Mouse (Mus musculus) gastrocnemius, adult 18-20 months (tissue): Measurements from ENCODE around the gene Prrc2c. TPM values are rescaled to one million over a fixed set of nuclear protein-coding genes. Genes with fewer than 3 reads are reported as not detected.
"Not testable (repeated sequence)": the region's sequence is repeated elsewhere in the genome, so short reads cannot be mapped to it uniquely, and the experiment has no call there.

ENCODE experiments used
- DNase-seq: peaks from one replicate; pipeline ENCODE4 v3.0.0; 2021; ENCODE audit warnings: low spot score
- total RNA-seq, 2 experiments: library from RNA; stranded (reverse); gene quantifications; 2 replicates each; pipeline ENCODE4 v1.2.3; 2021

The Prrc2c gene
- total RNA-seq, 2 experiments from 2014 or later = 42.1 to 48.9 TPM

DNA sequence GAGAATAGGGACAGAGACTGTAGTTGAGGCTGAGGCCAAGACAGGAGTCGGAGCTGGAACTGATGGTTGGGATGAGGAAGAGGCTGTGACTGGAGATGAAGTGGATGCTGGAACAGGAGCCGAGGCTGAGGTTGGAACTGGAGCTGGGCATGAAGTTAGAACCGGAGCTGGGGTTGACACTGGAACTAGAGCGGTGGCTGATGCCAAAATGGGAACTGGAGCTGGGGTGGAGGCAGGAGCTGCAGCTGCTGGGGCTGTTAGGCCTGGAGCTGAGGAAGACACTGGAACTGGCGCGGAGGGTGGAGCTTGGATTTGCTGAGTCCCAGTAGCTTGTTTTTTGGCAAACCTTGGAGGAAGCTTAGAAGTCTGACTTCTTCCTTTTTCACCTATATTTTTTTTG, 42.5 kb downstream of the Prrc2c start:
- DNase-seq = peak; percentile 38

DNA sequence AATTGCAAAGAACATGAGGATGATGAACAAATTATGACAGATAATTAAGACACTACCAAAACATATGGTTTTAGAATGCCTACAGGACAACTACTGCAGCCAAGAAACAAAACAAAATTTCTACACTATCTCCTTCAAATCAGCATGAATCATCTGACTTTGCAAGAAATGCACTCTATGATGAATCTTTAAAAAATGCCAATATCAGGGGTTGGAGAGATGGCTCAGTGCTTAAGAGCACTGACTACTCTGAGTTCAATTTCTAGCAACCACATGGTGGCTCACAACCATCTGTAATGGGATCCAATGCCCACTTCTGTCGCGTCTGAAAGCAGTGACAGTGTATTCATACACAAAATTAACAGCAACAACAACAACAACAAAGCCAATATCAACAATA, 46.6 kb downstream of the Prrc2c start:
- no peak for DNase-seq

- no peak for DNase-seq
These were observed 74.7 kb downstream of the Prrc2c start for GRCm38 (mm10) chr1:162665486-162666174.

DNA sequence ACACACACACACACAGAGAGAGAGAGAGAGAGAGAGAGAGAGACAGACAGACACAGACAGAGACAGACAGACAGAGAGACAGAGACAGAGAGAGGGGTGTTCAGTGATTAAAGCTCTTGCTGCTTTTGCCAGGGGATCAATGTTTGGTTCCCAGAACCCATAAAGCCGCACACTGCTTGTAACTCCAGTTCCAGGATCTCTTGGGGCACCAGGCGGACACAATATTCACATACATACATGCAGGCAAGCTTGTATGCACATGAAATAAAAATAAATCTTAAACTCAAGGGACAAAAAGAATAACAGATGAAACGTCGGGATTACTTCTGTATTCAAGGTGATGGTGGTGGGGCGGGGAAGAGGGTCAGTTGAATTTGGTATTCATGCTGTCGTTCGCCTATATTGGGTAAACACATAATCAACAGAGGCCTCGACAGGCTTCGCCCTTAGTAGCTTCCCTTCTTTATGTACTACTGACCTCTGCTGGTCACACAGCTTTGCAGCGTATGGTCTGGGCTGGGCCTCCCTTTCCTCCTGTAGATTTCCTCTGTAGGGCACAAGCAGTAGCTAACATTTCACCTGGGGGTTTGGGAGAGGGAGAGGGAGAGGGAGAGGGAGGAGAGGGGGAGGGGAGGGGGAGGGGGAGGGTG, 75.4 kb downstream of the Prrc2c start:
- peak; percentile 83 for DNase-seq

- DNase-seq = peak; percentile 71
These were observed 80.0 kb downstream of the Prrc2c start for GRCm38 (mm10) chr1:162660276-162660860.

- no peak for DNase-seq
These were observed 82.2 kb downstream of the Prrc2c start, which contains the start of gene Myocos for GRCm38 (mm10) chr1:162658119-162658518. Gene Myocos, minus strand, starts transcription at chr1:162658219.

DNA sequence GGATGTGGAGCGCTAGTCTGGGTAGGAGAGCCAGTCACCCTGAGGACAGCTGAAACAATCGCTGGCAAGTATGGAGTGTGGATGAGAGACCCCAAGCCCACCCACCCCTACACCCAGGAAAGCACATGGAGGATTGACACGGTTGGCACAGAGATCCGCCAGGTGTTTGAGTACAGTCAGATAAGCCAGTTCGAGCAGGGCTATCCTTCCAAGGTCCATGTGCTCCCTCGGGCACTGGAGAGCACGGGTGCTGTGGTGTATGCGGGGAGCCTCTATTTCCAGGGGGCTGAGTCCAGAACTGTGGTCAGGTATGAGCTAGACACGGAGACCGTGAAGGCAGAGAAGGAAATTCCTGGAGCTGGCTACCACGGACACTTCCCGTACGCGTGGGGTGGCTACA, 91.9 kb downstream of the Prrc2c start:
- DNase-seq = no peak

DNA sequence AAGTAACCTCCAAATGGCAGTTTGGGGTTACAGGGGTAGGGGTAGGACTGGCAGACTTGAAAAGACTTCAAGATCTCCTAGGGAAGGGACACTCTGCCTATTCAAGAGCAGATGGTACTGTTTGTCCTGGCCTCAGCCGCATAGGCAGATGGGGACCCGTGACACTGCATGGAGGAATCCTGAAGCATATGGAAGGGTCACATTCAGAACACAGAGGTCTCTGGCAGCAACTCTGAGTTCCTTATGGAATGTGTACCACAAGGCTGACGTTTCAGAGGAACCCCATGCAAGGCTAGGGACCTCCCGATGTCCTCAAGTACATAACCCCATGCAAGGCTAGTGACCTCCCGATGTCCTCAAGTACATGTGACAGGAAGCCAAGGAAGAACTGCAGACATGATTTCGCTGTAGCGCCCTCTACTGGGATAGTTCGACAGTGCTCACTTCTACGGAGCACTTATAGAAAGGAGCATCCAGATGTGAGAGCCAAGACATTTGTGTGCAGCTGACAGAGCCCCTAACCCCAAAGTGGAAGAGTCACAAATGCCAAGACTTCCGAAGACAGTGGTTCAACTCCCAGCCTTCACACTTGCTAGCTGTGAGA, 94.2 kb downstream of the Prrc2c start:
- no peak for DNase-seq

GRCm38 (mm10) chr1:162643752-162644151, 96.6 kb downstream of the Prrc2c start:
- DNase-seq = peak; percentile 94

GRCm38 (mm10) chr1:162642591-162642990, 97.8 kb downstream of the Prrc2c start:
- DNase-seq = no peak

DNA sequence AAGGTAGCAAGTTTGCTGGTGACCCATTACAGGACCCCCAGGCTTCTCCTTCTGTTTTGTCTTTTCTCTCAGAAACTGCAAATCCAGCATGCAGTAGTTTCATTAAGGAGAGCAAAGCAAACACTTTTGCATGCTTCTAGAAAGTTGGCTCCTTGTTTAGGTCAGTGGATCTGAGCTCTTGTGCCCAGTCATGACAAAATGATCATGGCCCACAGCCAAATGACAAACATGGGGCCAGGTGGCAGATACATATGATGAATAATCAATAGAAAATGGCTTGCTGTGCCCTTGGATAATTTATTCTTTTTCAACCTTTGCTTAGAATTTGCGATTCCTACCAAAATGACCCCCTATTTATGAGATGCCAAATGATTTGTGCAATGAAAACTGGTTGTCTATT, 100.5 kb downstream of the Prrc2c start:
- DNase-seq = no peak

- DNase-seq = peak; percentile 39
These were observed 101.2 kb downstream of the Prrc2c start, which contains the start of gene Myoc for GRCm38 (mm10) chr1:162639051-162639750. Gene Myoc, plus strand, starts transcription at chr1:162639155.

DNA sequence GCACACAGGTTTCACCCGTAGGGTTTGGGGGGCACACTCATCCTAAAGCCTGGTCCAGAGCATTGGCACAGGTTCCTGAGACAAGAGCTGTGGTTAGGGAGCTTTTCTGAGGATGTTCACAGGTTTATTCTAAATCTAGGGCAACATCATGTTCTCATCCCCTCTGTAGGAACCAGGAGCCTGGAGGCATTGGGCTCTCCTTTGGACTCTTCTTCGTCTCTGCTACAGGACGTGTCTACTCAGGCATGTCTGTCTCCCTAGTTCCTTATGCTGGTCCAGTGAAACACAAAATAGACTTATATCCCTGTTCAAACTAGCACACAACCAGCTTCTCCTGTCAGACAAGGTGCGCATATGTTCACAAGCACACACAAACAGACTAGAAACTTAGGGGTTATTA, 101.8 kb downstream of the Prrc2c start:
- no peak for DNase-seq

DNA sequence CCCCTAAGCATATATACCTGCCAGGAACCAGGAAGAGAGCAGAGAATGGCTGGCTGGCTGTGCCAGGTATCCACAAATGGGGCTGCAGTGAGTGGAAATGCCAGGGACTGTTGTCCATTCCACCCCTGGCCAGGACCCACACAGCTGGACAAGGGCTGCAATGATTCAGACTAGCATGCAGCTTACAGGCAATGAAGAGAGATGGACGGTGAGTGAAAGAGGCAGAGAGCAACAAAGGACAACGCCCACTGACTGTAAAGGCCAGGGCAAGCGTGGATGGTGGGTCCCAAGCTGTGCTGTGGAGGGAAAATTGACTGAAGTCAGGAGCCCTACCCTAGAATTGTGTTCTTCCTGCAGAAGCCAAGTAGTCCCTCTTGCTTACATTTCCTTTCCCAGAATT, 103.8 kb downstream of the Prrc2c start:
- DNase-seq = no peak

- DNase-seq = peak; percentile 71
These were observed 104.9 kb downstream of the Prrc2c start for GRCm38 (mm10) chr1:162635291-162635931.

DNA sequence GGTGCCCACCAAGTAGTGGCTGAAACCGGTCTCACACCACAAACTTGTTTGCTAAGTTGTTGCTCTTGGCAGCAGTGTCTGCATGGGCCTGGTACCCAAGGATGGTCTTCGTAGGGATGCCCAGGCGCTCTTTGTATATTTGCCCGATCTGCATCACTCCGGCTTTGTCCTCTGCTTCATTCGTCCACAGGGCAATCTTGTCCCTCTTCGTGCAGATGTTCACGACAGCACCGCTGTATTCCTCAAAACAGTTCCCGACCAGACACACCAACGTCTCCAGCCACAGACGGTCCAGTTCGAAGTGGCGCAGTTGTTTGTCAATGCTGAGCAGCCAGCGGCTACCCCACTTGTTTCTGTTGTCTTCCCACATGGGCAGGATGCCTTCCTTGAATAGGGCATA, 112.0 kb downstream of the Prrc2c start:
- not testable (repeated sequence) for DNase-seq

GRCm38 (mm10) chr1:162627821-162628220, 112.5 kb downstream of the Prrc2c start:
- not testable (repeated sequence) for DNase-seq

- DNase-seq = no peak
These were observed 115.1 kb downstream of the Prrc2c start for GRCm38 (mm10) chr1:162625229-162625628.

DNA sequence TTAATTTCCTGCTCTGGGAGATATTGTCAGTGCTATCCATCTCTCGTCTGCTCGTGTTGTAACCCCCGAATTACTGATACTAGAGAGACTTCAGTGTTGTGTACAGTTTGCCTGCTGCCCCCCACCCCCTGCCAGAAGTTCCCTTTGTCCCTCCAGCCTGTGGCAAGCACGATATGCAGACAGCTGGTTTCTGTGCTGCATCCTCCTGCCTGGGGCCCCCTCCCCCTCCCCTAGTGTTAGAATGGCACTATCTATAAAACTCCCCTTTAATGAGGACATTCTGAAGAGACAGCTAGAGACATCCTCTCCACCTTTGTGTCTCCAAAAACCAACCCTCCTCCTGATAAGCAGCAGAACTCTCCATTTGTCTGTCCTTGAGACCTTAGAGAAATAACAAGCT, 116.5 kb downstream of the Prrc2c start:
- DNase-seq = no peak
